Mouse (Mus musculus) embryonic facial prominence, embryonic 11.5 days (tissue): Measurements from ENCODE around the gene 9930022D16Rik. TPM values are rescaled to one million over a fixed set of nuclear protein-coding genes. Genes with fewer than 3 reads are reported as not detected.

Source experiments
- ATAC-seq: fragments of 200-750 bp; cut with Nextera tagmentation; replicated peaks from 2 replicates; pipeline ENCODE4 v1.8.0; 2017; ENCODE audit warnings: low read depth; ENCODE audit not compliant: insufficient number of reproducible peaks, low FRiP score, low TSS enrichment
- DNase-seq: peaks from one replicate; pipeline ENCODE4 v3.0.0-alpha.2; 2015; ENCODE audit warnings: low spot score
- H3K27ac ChIP-seq: fragments of 300-500 bp; sonication (generic); replicated peaks from 2 replicates; pipeline ENCODE4 v1.5.1; 2014; ENCODE audit warnings: mild to moderate bottlenecking, low read depth, low read length, control low read depth
- H3K27me3 ChIP-seq: fragments of 300-500 bp; sonication (generic); 2 replicates; pipeline ENCODE4 v1.6.1; 2014; ENCODE audit warnings: mild to moderate bottlenecking, low read length, moderate library complexity, mixed read lengths; ENCODE audit not compliant: control insufficient read depth, insufficient read depth
- H3K36me3 ChIP-seq: fragments of 300-500 bp; sonication (generic); replicated peaks from 2 replicates; pipeline ENCODE4 v1.6.1; 2014; ENCODE audit warnings: low read depth, mild to moderate bottlenecking, low read length, moderate library complexity, mixed read lengths; ENCODE audit not compliant: control insufficient read depth, insufficient read depth
- H3K4me1 ChIP-seq: fragments of 300-500 bp; sonication (generic); 2 replicates; pipeline ENCODE4 v1.6.1; 2014; ENCODE audit warnings: low read length, mixed read lengths; ENCODE audit not compliant: control insufficient read depth, insufficient read depth
- H3K4me2 ChIP-seq: fragments of 300-500 bp; sonication (generic); 2 replicates; pipeline ENCODE4 v1.6.1; 2014; ENCODE audit warnings: low read depth, mild to moderate bottlenecking, control low read depth, low read length, moderate library complexity
- H3K4me3 ChIP-seq: fragments of 300-500 bp; sonication (generic); 2 replicates; pipeline ENCODE4 v1.5.1; 2014; ENCODE audit warnings: low read depth, low read length, control low read depth
- H3K9ac ChIP-seq: fragments of 300-500 bp; sonication (generic); replicated peaks from 2 replicates; pipeline ENCODE4 v1.6.1; 2014; ENCODE audit warnings: mild to moderate bottlenecking, control low read depth, low read length
- H3K9me3 ChIP-seq: fragments of 300-500 bp; sonication (generic); replicated peaks from 2 replicates; pipeline ENCODE4 v1.6.1; 2016; ENCODE audit warnings: mild to moderate bottlenecking, low read length, inconsistent platforms, mixed read lengths; ENCODE audit not compliant: control insufficient read depth
- WGBS: fragments of 180-500 bp; shearing (Covaris S2); extraction: QIAGEN DNeasy Blood & Tissue Kit; methylation state at CpG from one replicate; pipeline ENCODE4 v1.1.7; 2014; 5-methylcytosine and 5-hydroxymethylcytosine counted together
- microRNA-seq: library from miRNA; unstranded; fragments of <30 nt; microRNA quantifications from one replicate; pipeline ENCODE4, GENCODE M21; 2016; ENCODE audit warnings: borderline number of aligned reads
- polyA plus RNA-seq: library from polyadenylated mRNA; unstranded; fragments of >200 nt; fragmentation: Nextera tagmentation; extraction: Ambion mirVana; gene quantifications from 2 replicates; pipeline ENCODE4 v1.2.1, GENCODE M21; 2014

9930022D16Rik gene
- polyA plus RNA-seq, 1 experiment from 2014 or later: not detected

GRCm38 (mm10) chr11:109466987-109467386, 53.3 kb downstream of the 9930022D16Rik start:
- DNase-seq: no peak
- H3K9me3 ChIP-seq: no peaks in the 10 kb centered on the region
- no peak for ATAC-seq
- 77% methylated on average over 8 of the region's 8 CpGs for WGBS
- H3K4me2 ChIP-seq: no peak overlapping the region
- no peak overlapping the region for H3K4me3 ChIP-seq
- no peaks in the 10 kb centered on the region for H3K27me3 ChIP-seq
- H3K27ac ChIP-seq: no peak overlapping the region
- H3K4me1 ChIP-seq: no peaks in the 10 kb centered on the region
- H3K9ac ChIP-seq: no peak overlapping the region
- no peaks in the 10 kb centered on the region for H3K36me3 ChIP-seq

- no peak overlapping the region for H3K27ac ChIP-seq
- no peak overlapping the region for H3K4me3 ChIP-seq
- no peak for ATAC-seq
- no peaks in the 10 kb centered on the region for H3K36me3 ChIP-seq
- no peak overlapping the region for H3K4me2 ChIP-seq
- H3K9ac ChIP-seq: no peak overlapping the region
- no peaks in the 10 kb centered on the region for H3K9me3 ChIP-seq
- no peak for DNase-seq
- no peaks in the 10 kb centered on the region for H3K4me1 ChIP-seq
- H3K27me3 ChIP-seq: no peaks in the 10 kb centered on the region
- WGBS: 83% methylated on average over 5 of the region's 5 CpGs
Measured at GRCm38 (mm10) chr11:109468133-109468532, 54.4 kb downstream of the 9930022D16Rik start.

Small RNAs within 50 kb of the gene (microRNA-seq; reads per million reads assigned to microRNA genes)
- not detected for gene Gm25540

Other genes starting within 250 kb of the 9930022D16Rik start
- gene Rgs9, start 115.8 kb upstream of the 9930022D16Rik start, polyA plus RNA-seq: 0.73 and 1.1 TPM in 2 replicates
- 20.8 and 20.9 TPM in 2 replicates for gene Gna13, start 51.1 kb upstream of the 9930022D16Rik start, polyA plus RNA-seq
- 46.8 and 48.7 TPM in 2 replicates for gene Amz2, start 12.0 kb downstream of the 9930022D16Rik start, polyA plus RNA-seq
- gene Arsg, start 59.5 kb downstream of the 9930022D16Rik start, polyA plus RNA-seq: 1.9 and 3.1 TPM in 2 replicates
- gene Slc16a6, start 59.7 kb downstream of the 9930022D16Rik start, polyA plus RNA-seq: 3.3 and 3.7 TPM in 2 replicates
- gene Wipi1, start 198.1 kb downstream of the 9930022D16Rik start, polyA plus RNA-seq: 16.3 and 18.5 TPM in 2 replicates
- 437 and 456 TPM in 2 replicates for gene Prkar1a, start 235.5 kb downstream of the 9930022D16Rik start, polyA plus RNA-seq